Mouse (Mus musculus): ENCODE measurements at regions not wholly inside any gene's neighbourhood (a gene's known extent, or its start where the extent isn't known, plus 50 kb on each side); places are given as distances from the start of the nearest gene placed in this dataset.

DNA sequence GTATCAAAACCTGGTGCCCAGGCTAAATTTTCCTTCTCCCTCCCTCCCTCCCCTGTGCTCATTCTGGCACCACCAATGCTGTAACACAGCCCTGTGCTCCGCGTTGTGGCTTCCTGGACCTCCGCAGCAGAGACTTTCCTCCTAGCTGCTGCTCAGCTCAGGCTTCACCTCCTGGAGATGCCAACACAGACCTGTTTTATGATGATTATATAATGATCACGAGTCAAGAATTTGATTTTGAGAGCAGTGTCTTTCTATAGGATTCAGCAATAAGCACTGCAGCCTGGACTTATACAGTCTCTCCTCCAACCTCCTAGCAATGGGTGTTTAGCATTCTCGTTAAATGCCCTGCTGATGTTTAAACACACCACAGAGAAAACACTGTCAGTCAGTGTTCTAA, 177.5 kb upstream of the Tas2r119 start:
- TF ChIP-seq CTCF (conservative IDR thresholded peaks at IDR 0.05 in 1 of 2, IDR thresholded peaks at IDR 0.05 in 1 of 2; ENCODE audit: low read depth in 2 of 2, low read length in 2 of 2), result no peak
- no peak for TF ChIP-seq MAZ (IDR thresholded peaks at IDR 0.05; ENCODE audit: low read depth, low read length)
- no peak for TF ChIP-seq IRF4 (IDR thresholded peaks at IDR 0.05; ENCODE audit: low read depth, low read length)
- TF ChIP-seq EP300 (IDR thresholded peaks at IDR 0.05; ENCODE audit: low read length), result no peak
- TF ChIP-seq USF2 (conservative IDR thresholded peaks at IDR 0.05; ENCODE audit: low read depth, low read length), result no peak

All from CH12.LX (cell line).